27 mouse cellular contexts compared by ENCODE assay signal in genomic region chr4:87942921-87943403, GRCm38 (mm10).
"Had no signal": no experiment of that assay in that cellular context is flagged by ENCODE, and none has a peak within 500 bp of the region (broad histone marks: within the 10 kb centered on the region; RNA-seq: fewer than 3 reads in every experiment).

No protein-coding gene starts in this region.

- H3K36me3 ChIP-seq: heart, embryonic 13.5 days; heart, embryonic 15.5 days; hindbrain, embryonic 13.5 days; hindbrain, embryonic 15.5 days; kidney, embryonic 15.5 days; limb, embryonic 10.5 days; limb, embryonic 12.5 days; liver, embryonic 13.5 days had no signal

- H3K9ac ChIP-seq: heart, embryonic 13.5 days; heart, embryonic 15.5 days; hindbrain, embryonic 13.5 days; hindbrain, embryonic 15.5 days; kidney, embryonic 15.5 days; limb, embryonic 12.5 days; liver, embryonic 13.5 days had no signal

- H3K9me3 ChIP-seq: heart, embryonic 13.5 days; heart, embryonic 15.5 days; hindbrain, embryonic 13.5 days; hindbrain, embryonic 15.5 days; kidney, embryonic 15.5 days; limb, embryonic 10.5 days; limb, embryonic 12.5 days; liver, embryonic 13.5 days had no signal

- ATAC-seq: hindbrain, postnatal 0 days; intestine, embryonic 16.5 days had no signal

- H3K27ac ChIP-seq: gastrocnemius, adult 2 months; heart, adult 2 months; heart, embryonic 13.5 days; heart, embryonic 15.5 days; hindbrain, embryonic 13.5 days; hindbrain, embryonic 15.5 days; hindbrain, postnatal 0 days; kidney, embryonic 15.5 days; kidney, postnatal 0 days; limb, embryonic 10.5 days; limb, embryonic 12.5 days; liver, embryonic 13.5 days had no signal

- H3K4me2 ChIP-seq: heart, embryonic 11.5 days; heart, embryonic 13.5 days; heart, embryonic 15.5 days; hindbrain, embryonic 13.5 days; hindbrain, embryonic 15.5 days; kidney, embryonic 15.5 days; limb, embryonic 12.5 days; liver, embryonic 11.5 days; liver, embryonic 13.5 days had no signal

- DNase-seq: gastrocnemius, adult 2 months; gastrocnemius, postnatal 10 days; gastrocnemius, postnatal 25 days; heart, adult 11 months; heart, adult 2 months; heart, postnatal 14 days; heart, postnatal 36 days; kidney, adult 11 months; kidney, adult 2 months; kidney, adult 9 months; kidney, postnatal 14 days; kidney, postnatal 36 days; layer of hippocampus, adult 9-11 months; layer of hippocampus, postnatal 36 days; liver, embryonic 13.5 days had no signal

- H3K27me3 ChIP-seq: heart, embryonic 13.5 days; heart, embryonic 15.5 days; hindbrain, embryonic 13.5 days; hindbrain, embryonic 15.5 days; kidney, embryonic 15.5 days; limb, embryonic 12.5 days; liver, embryonic 13.5 days had no signal

- H3K4me3 ChIP-seq: gastrocnemius, adult 2 months; heart, adult 2 months; heart, embryonic 13.5 days; heart, embryonic 15.5 days; hindbrain, embryonic 13.5 days; hindbrain, embryonic 15.5 days; kidney, embryonic 15.5 days; limb, embryonic 10.5 days; limb, embryonic 12.5 days; liver, embryonic 13.5 days had no signal

- H3K4me1 ChIP-seq: kidney, embryonic 15.5 days; liver, embryonic 13.5 days had no signal
